Mouse (Mus musculus): ENCODE data around the gene Farsa. TPM values are rescaled to one million over a fixed set of nuclear protein-coding genes. Genes with fewer than 3 reads are reported as not detected.

Gene Farsa
- polyA plus RNA-seq (2012; rRNA removed), result 62.9 and 83.9 TPM in 2 replicates

DNA sequence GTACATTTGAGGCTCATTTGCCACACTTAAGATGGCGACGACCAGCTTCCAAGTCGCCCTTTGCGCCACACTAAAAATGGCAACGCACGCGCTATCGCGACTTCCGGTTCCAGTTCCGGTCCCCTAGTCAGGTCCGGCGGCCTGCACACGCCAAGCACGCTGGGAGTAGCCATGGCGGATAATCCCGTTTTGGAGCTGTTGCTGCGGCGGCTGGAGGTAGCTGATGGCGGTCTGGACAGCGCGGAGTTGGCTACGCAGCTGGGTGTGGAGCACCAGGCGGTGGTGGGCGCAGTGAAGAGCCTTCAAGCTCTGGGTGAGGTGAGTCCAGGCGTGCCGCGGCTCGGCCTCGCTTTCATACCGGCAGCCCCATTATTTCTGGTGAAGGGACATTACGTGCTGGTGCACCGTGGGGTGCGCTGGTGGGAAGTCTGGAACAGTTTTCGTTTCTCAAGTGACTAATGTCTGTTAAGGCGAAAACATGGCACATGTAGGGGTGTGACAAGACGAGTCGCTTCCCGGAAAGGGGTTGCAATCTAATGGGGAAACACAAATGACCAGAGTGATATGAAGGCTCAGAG is at the start of gene Farsa:
Gene Farsa (plus strand): TSS at position 126 of the 578 bp plus-strand sequence.

DNA sequence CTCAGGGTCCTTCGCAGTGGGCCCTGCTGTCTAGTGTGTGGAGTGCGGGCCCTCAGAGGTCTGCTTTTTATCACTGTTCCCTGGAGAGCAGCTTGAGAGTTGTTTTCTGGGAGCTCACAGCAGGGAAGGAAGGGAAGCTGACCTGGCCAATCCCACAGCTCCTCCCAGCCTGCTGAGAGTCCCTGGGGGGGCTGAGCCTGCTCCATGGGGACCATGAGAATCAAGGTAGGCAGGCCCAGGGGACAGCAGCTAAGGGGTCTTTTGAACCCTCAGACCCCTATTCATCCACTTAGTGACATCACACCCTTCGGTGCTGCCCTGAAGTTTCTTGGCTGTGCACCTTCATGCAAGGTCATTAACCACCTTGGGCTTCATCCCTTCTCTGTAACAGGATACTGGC is 34.1 kb upstream of the Farsa start, which contains the start of gene Dand5:
Gene Dand5 (minus strand): TSS at position 101 of the 400 bp plus-strand sequence.

DNA sequence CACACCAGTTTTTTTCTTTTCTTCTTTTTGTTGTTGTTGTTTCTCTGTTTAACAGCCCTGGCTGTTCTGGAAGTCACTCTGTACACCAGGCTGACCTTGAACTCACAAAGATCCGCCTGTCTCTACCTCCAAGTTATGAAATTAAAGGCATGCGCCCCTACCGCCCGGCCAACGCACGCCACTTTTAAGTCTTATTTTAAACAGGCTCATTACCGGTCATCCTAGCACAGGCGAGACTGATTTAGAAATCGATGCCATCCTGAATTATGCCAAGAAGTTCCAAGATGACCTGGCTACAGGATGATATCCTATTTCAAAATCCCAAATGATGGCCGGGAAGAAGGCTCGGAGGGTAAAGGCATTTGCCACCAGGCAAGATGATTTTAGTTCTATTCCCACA is 25.3 kb upstream of the Farsa start, which contains the start of gene Gadd45gip1:
Gene Gadd45gip1 (plus strand): TSS at position 33 of the 400 bp plus-strand sequence.

DNA sequence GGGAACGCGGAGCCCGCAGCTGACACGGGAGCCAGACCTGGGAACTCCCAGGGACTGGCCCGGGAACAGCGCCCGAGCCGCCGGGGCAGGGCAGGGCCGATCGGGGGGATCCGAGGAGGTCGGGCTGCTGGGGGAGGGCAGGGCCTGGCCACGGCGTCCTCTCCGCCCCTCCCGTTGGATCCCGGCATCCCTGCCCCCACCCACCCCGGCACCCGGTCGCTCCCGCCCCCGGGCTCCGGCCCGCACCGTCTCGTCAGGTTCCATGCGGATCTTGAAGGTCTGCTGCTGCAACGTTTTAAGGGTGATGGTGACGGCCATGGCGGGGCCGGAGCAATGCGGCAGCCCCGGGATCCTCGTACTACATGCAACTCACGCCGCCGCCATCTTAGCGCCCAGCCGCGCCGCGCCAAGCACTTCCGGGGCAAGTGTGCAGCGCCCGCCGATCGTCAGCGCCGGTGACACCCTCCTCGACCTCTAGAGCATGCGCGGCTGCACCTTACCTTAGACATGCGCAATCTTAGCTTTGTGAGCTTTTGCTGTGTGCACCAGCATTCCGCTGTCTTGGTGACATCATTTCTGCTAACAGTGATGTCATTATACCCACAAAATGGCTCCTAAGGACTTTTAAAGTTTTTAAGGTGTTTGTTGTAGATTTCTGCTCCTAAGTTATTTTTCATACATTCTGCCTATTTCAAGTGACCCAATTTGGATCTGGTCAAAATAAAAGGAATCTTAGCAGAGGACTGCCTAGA is 16.4 kb upstream of the Farsa start, which contains the start of gene Rad23a:
Gene Rad23a (minus strand): TSS at position 418 of the 752 bp plus-strand sequence.

DNA sequence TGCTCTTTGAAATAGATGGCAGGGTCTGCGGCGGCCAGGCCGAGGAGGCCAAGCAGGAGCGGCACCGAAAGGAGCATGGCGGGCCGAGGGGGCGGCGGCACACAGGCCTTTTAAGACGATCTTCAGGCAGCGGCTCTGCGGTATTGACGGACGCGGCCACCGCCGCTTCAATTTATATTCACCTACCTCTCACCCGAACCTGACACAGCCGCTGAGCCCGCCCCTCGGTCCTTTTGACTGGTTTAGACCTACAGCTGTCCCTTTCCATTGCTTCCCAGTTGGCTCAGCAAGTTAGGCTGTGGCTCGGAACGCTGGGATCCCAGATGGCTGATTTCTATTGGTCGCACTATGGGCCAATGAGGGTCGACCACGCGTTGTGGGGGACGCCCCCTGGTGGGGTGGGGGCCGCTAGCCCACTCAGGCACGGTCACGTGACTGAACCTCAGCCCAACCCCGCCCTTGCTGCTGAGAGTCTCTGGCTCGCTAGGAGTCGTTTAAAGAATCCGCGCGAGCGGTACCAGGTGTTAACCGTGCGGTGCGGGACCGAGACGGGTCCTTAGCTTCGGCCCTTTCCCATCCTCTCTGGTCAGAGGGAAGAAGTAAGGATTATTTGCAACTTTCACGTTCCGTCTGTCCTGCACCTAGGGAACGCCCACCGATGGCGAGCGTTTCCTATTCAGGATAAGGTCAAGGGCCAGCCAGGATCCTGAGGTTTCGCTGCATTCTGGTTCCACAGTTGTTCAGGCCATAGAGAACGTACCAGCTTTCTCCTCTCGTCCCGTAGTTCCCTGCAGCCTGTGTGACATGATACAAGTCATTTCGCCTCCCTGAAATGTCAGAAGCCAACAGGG is 9.8 kb upstream of the Farsa start, which contains the start of gene Calr:
Gene Calr (minus strand): TSS at position 213 of the 851 bp plus-strand sequence.

DNA sequence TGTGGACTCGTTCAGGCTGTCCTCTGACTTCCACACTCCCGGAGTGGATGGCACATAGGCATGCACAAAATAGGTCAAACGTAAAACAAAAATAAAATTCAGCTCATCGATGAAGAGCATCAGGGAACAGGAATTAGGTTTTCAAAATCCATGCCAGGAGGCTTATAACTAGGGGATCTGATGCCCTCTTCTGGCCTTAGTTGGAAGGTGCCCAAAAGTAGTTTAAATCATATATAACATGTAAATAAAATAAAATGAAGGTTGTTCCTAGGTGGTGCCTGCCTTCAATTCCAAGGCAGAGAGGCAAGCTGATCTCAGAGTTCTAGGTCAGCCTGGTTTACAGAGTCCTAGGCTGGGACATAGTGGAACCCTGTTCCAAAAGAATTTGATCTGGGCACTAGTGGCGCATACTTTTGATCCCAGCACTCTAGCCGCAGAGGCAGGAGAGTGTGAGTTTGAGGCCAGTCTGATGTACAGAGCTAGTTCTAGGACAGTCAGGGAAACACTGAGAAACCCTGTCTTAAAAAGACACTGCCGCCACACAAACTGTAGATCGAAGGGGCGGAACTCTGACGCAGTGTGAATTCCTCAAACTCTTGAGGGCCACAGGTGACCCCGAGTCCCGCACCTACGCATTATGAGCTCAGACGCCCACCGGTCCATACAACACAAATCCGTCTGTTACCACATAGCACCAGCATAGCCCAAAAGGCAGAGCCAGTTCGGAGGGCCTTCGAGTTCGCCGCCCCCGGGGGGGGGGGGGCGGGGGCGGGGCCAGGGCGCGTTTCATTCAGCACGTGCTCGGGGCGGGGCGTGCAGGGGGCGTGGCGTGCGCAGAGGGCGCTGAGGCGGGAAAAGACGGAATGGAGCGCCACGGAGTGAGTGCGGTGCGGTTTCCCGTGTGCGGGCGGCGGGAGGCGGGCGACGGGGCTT is 14.9 kb downstream of the Farsa start, which contains the start of gene Syce2:
Gene Syce2 (plus strand): TSS at position 736 of the 933 bp plus-strand sequence.

DNA sequence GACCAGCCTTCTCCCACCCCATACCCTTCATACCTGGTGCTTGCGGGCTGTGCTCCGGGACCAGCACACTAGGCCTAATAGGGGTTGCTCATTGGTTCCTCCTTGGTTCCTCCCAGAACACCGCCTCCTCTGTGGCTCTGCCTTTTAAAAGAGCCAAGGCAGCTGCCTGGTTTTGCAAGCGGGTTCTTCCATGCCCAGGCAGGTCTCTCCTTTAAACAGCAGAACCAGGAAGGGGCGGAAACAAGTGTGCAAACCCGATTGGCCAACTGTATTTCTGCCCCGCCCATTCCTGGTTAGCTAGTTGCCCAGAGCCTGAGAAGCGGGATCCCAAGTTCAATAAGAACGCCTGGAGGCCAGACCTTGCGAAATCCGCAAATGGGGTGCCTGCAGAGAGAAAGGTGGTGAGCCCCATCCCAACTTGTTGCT is 36.9 kb downstream of the Farsa start, which contains the start of gene Gcdh:
Gene Gcdh (minus strand): TSS at position 213 of the 426 bp plus-strand sequence.

DNA sequence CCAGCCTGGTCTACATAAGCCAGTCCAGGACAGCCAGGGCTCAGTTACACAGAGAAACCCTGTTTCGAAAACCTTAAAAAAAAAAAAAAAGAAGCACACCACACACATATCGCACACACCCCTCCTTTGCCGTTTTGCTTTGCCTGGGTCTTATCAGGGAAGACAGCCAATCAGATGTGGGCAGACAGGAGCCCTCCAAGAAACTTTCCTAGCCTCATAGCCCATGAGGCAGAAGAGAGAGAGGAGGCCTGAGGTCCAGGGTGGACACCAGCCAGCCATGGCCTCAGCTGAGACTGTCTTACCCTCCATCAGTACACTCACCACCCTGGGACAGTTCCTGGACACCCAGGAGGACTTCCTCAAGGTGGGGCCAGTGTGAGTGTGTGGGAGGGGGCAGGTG is 45.0 kb downstream of the Farsa start, which contains the start of gene Klf1:
Gene Klf1 (plus strand): TSS at position 177 of the 400 bp plus-strand sequence.

DNA sequence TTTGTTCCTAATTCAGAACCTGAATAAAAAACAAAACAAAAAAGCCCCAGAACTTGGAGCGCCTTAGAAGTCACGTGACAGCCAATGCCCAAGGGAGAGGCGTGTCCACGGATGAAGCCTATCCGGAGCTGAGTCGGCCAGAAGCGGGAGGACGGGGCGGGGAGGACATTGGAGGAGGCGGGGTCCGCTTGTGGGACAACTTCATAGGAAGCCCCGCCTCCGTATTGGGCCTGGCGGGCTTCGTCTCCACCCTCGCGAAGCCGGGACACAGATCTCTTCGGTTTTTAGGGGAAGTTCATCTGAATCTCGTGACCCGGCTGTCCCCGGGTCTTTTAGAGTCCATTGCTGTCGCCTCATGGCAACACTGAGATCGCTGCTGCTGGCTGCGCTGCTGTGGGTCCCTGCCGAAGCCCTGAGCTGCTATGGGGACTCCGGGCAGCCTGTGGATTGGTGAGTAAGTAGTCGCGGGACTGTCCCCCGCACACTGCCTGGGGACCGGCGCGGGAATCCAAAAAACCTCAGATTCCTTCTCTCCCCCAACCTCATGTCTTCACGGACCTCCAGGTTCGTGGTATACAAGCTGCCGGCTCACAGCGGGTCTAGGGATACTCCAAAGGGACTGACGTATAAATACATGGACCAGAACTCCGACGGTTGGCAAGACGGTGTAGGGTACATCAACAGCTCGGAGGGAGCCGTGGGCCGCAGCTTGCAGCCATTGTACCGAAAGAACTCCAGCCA is 51.8 kb downstream of the Farsa start, which contains the start of gene Dnase2a:
Gene Dnase2a (plus strand): TSS at position 140 of the 741 bp plus-strand sequence.

Other genes starting within 250 kb of the Farsa start
- 17.5 and 18.9 TPM in 2 replicates for gene Ier2, start 194.1 kb upstream of the Farsa start, polyA plus RNA-seq (2012; rRNA removed)
- gene Trmt1, start 170.7 kb upstream of the Farsa start, polyA plus RNA-seq (2012; rRNA removed), result 155 and 174 TPM in 2 replicates
- gene Nacc1, start 169.1 kb upstream of the Farsa start, polyA plus RNA-seq (2012; rRNA removed), result 196 and 200 TPM in 2 replicates
- 7.4 and 9.1 TPM in 2 replicates for gene Lyl1, start 155.5 kb upstream of the Farsa start, polyA plus RNA-seq (2012; rRNA removed)
- gene G430095P16Rik, start 134.0 kb upstream of the Farsa start, polyA plus RNA-seq (2012; rRNA removed), result 0.33 and 0.97 TPM in 2 replicates
- 78.5 and 79.3 TPM in 2 replicates for gene Nfix, start 56.6 kb upstream of the Farsa start, polyA plus RNA-seq (2012; rRNA removed)
- gene Dand5, start 34.2 kb upstream of the Farsa start, polyA plus RNA-seq (2012; rRNA removed), result 2.2 and 3.9 TPM in 2 replicates
- 111 and 172 TPM in 2 replicates for gene Gadd45gip1, start 25.5 kb upstream of the Farsa start, polyA plus RNA-seq (2012; rRNA removed)
- 67.1 and 86.6 TPM in 2 replicates for gene Rad23a, start 16.3 kb upstream of the Farsa start, polyA plus RNA-seq (2012; rRNA removed)
- 235 and 272 TPM in 2 replicates for gene Calr, start 10.1 kb upstream of the Farsa start, polyA plus RNA-seq (2012; rRNA removed)
- gene Syce2, start 15.1 kb downstream of the Farsa start, polyA plus RNA-seq (2012; rRNA removed), result 9.6 and 13.0 TPM in 2 replicates
- 119 and 170 TPM in 2 replicates for gene Gcdh, start 36.9 kb downstream of the Farsa start, polyA plus RNA-seq (2012; rRNA removed)
- gene Klf1, start 44.9 kb downstream of the Farsa start, polyA plus RNA-seq (2012; rRNA removed), result 0.68 and 1.3 TPM in 2 replicates
- 14.7 and 22.8 TPM in 2 replicates for gene Dnase2a, start 51.6 kb downstream of the Farsa start, polyA plus RNA-seq (2012; rRNA removed)
- gene Mast1, start 80.4 kb downstream of the Farsa start, polyA plus RNA-seq (2012; rRNA removed), result 0.17 and 0.18 TPM in 2 replicates
- gene Rtbdn, start 90.0 kb downstream of the Farsa start, polyA plus RNA-seq (2012; rRNA removed), result 0.12 and 0.22 TPM in 2 replicates
- 3.0 and 4.6 TPM in 2 replicates for gene Gm49661, start 112.4 kb downstream of the Farsa start, polyA plus RNA-seq (2012; rRNA removed)
- gene Prdx2, start 112.6 kb downstream of the Farsa start, polyA plus RNA-seq (2012; rRNA removed), result 272 and 313 TPM in 2 replicates
- 71.9 and 104 TPM in 2 replicates for gene Rnaseh2a, start 112.8 kb downstream of the Farsa start, polyA plus RNA-seq (2012; rRNA removed)
- gene Junb, start 121.7 kb downstream of the Farsa start, polyA plus RNA-seq (2012; rRNA removed), result 88.0 and 111 TPM in 2 replicates
- 12.0 and 13.4 TPM in 2 replicates for gene Hook2, start 133.6 kb downstream of the Farsa start, polyA plus RNA-seq (2012; rRNA removed)
- gene Best2, start 157.5 kb downstream of the Farsa start, polyA plus RNA-seq (2012; rRNA removed), result 0.08 and 0.13 TPM in 2 replicates
- 160 and 216 TPM in 2 replicates for gene Asna1, start 168.3 kb downstream of the Farsa start, polyA plus RNA-seq (2012; rRNA removed)
- 134 and 160 TPM in 2 replicates for gene Trir, start 169.8 kb downstream of the Farsa start, polyA plus RNA-seq (2012; rRNA removed)
- gene Tnpo2, start 179.9 kb downstream of the Farsa start, polyA plus RNA-seq (2012; rRNA removed), result 109 and 112 TPM in 2 replicates
- 90.1 and 104 TPM in 2 replicates for gene Fbxw9, start 203.1 kb downstream of the Farsa start, polyA plus RNA-seq (2012; rRNA removed)
- gene Gm5741, start 211.0 kb downstream of the Farsa start, polyA plus RNA-seq (2012; rRNA removed), result 1.8 and 2.4 TPM in 2 replicates
- gene Dhps, start 214.8 kb downstream of the Farsa start, polyA plus RNA-seq (2012; rRNA removed), result 76.3 and 84.0 TPM in 2 replicates
- 138 and 173 TPM in 2 replicates for gene Wdr83os, start 223.8 kb downstream of the Farsa start, polyA plus RNA-seq (2012; rRNA removed)
- gene Wdr83, start 224.3 kb downstream of the Farsa start, polyA plus RNA-seq (2012; rRNA removed), result 36.8 and 41.0 TPM in 2 replicates
- gene Man2b1, start 226.3 kb downstream of the Farsa start, polyA plus RNA-seq (2012; rRNA removed), result 58.0 and 71.1 TPM in 2 replicates

Measured in ovary, adult 2 months (tissue).